Mouse (Mus musculus) lung, postnatal 0 days (tissue): Measurements from ENCODE around the gene Gm49345. TPM values are rescaled to one million over a fixed set of nuclear protein-coding genes. Genes with fewer than 3 reads are reported as not detected.
"Not testable (repeated sequence)": the region's sequence is repeated elsewhere in the genome, so short reads cannot be mapped to it uniquely, and the experiment has no call there.

ENCODE experiments used
- ATAC-seq: fragments of 200-750 bp; cut with Nextera tagmentation; 2 replicates; pipeline ENCODE4 v1.8.0; 2017; ENCODE audit warnings: moderate library complexity
- DNase-seq: peaks from one replicate; pipeline ENCODE4 v3.0.0-alpha.2; 2016; ENCODE audit warnings: low spot score
- H3K27ac ChIP-seq: fragments of 300-500 bp; sonication (generic); 2 replicates; pipeline ENCODE4 v1.5.1; 2014; ENCODE audit warnings: antibody characterized with exemption, mild to moderate bottlenecking, low read length, mixed read lengths
- H3K27me3 ChIP-seq: fragments of 300-500 bp; sonication (generic); replicated peaks from 2 replicates; pipeline ENCODE4 v1.6.1; 2014; ENCODE audit warnings: low read length, mixed read lengths; ENCODE audit not compliant: insufficient read depth
- H3K36me3 ChIP-seq: fragments of 300-500 bp; sonication (generic); 2 replicates; pipeline ENCODE4 v1.6.1; 2014; ENCODE audit warnings: low read length, mixed read lengths; ENCODE audit not compliant: insufficient read depth
- H3K4me1 ChIP-seq: fragments of 300-500 bp; sonication (generic); 2 replicates; pipeline ENCODE4 v1.6.1; 2014; ENCODE audit warnings: antibody characterized with exemption, low read depth, low read length, mixed read lengths; ENCODE audit not compliant: insufficient read depth
- H3K4me2 ChIP-seq: fragments of 300-500 bp; sonication (generic); replicated peaks from 2 replicates; pipeline ENCODE4 v1.6.1; 2014; ENCODE audit warnings: low read depth, mild to moderate bottlenecking, low read length, moderate library complexity, mixed read lengths
- H3K4me3 ChIP-seq: fragments of 300-500 bp; sonication (generic); 2 replicates; pipeline ENCODE4 v1.5.1; 2014; ENCODE audit warnings: low read depth, low read length
- H3K9ac ChIP-seq: fragments of 300-500 bp; sonication (generic); replicated peaks from 2 replicates; pipeline ENCODE4 v1.6.1; 2014; ENCODE audit warnings: low read depth, mild to moderate bottlenecking
- H3K9me3 ChIP-seq: fragments of 300-500 bp; sonication (generic); 2 replicates; pipeline ENCODE4 v1.6.1; 2016; ENCODE audit warnings: low read length, mixed read lengths
- CTCF ChIP-seq: IDR thresholded peaks from 2 replicates; pipeline ENCODE4 v1.5.1; 2016; ENCODE audit warnings: antibody characterized with exemption, mild to moderate bottlenecking
- EP300 ChIP-seq: IDR thresholded peaks from 2 replicates; pipeline ENCODE4 v1.6.1; 2016; ENCODE audit warnings: antibody characterized with exemption, mild to moderate bottlenecking, control low read depth
- WGBS: fragments of 180-500 bp; shearing (Covaris S2); extraction: QIAGEN DNeasy Blood & Tissue Kit; methylation state at CpG from one replicate; pipeline ENCODE4 v1.1.7; 2014; 5-methylcytosine and 5-hydroxymethylcytosine counted together
- polyA plus RNA-seq: library from polyadenylated mRNA; unstranded; fragments of >200 nt; fragmentation: Nextera tagmentation; extraction: Ambion mirVana; gene quantifications from 2 replicates; pipeline ENCODE4 v1.2.1, GENCODE M21; 2015

Gm49345 gene
- not detected in 2 replicates for polyA plus RNA-seq

- Histone ChIP-seq H3K4me3 (peak within 1 kb of the TSS; percentile 89), H3K27me3 (no peaks in the 10 kb centered on the region), H3K9me3 (no peaks in the 10 kb centered on the region), H3K4me2 (peak within 1 kb of the TSS; percentile 52), H3K9ac (peak within 1 kb of the TSS; percentile 66), H3K36me3 (no peaks in the 10 kb centered on the region), H3K4me1 (no peaks in the 10 kb centered on the region), H3K27ac (peak within 1 kb of the TSS; percentile 75)
- WGBS = under 1% methylated on average over 19 of the region's 19 CpGs
- DNase-seq (peak; percentile 98), ATAC-seq (peak; percentile 100)
- TF ChIP-seq EP300 = peak; percentile 52
- TF ChIP-seq CTCF = peak; percentile 80
These were observed at the start of gene Gm49345, which contains the start of gene Zfp729a for GRCm38 (mm10) chr13:67637294-67638007. Gm49345 (minus strand) TSS chr13:67637769. Zfp729a (minus strand) TSS chr13:67637791.

GRCm38 (mm10) chr13:67686971-67687370, 49.4 kb upstream of the Gm49345 start, which contains the start of gene Zfp738:
Zfp738 (minus strand) TSS chr13:67687071.
- H3K36me3 ChIP-seq = no peaks in the 10 kb centered on the region
- no peaks in the 10 kb centered on the region for H3K9me3 ChIP-seq
- DNase-seq (no peak), ATAC-seq (no peak)
- H3K9ac ChIP-seq = no peak within 1 kb of the TSS
- no peaks in the 10 kb centered on the region for H3K27me3 ChIP-seq
- H3K4me1 ChIP-seq = no peaks in the 10 kb centered on the region
- no peak within 1 kb of the TSS for H3K4me3 ChIP-seq
- no peak within 1 kb of the TSS for H3K4me2 ChIP-seq
- TF ChIP-seq CTCF (no peak), EP300 (no peak)
- WGBS = 72% methylated on average over 4 of the region's 4 CpGs
- no peak within 1 kb of the TSS for H3K27ac ChIP-seq

- peak; percentile 66 for ATAC-seq
- not testable (repeated sequence) for H3K36me3 ChIP-seq, H3K4me1 ChIP-seq, H3K27me3 ChIP-seq, H3K9me3 ChIP-seq, H3K27ac ChIP-seq
- peak; percentile 32 for DNase-seq
- Histone ChIP-seq H3K4me2 (peak overlapping the region; percentile 73), H3K9ac (peak overlapping the region; percentile 73; the same call in 1 of the 2 replicates), H3K4me3 (peak overlapping the region; percentile 68; the same call in 1 of the 2 replicates)
- WGBS = 53% methylated on average over 2 of the region's 2 CpGs
These were observed 46.3 kb upstream of the Gm49345 start for GRCm38 (mm10) chr13:67683841-67684240.

GRCm38 (mm10) chr13:67682959-67683735, 45.6 kb upstream of the Gm49345 start:
- peak; percentile 100 for ATAC-seq
- H3K27ac ChIP-seq = not testable (repeated sequence)

GRCm38 (mm10) chr13:67674902-67675301, 37.3 kb upstream of the Gm49345 start:
- Histone ChIP-seq H3K9me3 (no peaks in the 10 kb centered on the region), H3K4me2 (no peak overlapping the region), H3K36me3 (no peaks in the 10 kb centered on the region; the same call in 1 of the 2 replicates), H3K9ac (no peak overlapping the region), H3K27ac (no peak overlapping the region), H3K27me3 (no peaks in the 10 kb centered on the region), H3K4me3 (no peak overlapping the region), H3K4me1 (no peaks in the 10 kb centered on the region)
- ATAC-seq (no peak), DNase-seq (no peak)
- TF ChIP-seq EP300 (no peak), CTCF (no peak)
- 84% methylated on average over 2 of the region's 2 CpGs for WGBS

More at GRCm38 (mm10) chr13:67682959-67683735, 45.6 kb upstream of the Gm49345 start:
- TF ChIP-seq EP300 (peak; percentile 56), CTCF (peak; percentile 19; the same call in 1 of the 2 replicates)
- Histone ChIP-seq H3K4me2 (peak overlapping the region; percentile 73), H3K4me3 (peak overlapping the region; percentile 68), H3K9ac (peak overlapping the region; percentile 73)
- not testable (repeated sequence) for H3K36me3 ChIP-seq, H3K27me3 ChIP-seq, H3K9me3 ChIP-seq, H3K4me1 ChIP-seq
- peak; percentile 96 for DNase-seq
- WGBS = 11% methylated on average over 16 of the region's 16 CpGs

- no peak for TF ChIP-seq CTCF
- no peak for TF ChIP-seq EP300
- no peak overlapping the region for H3K4me2 ChIP-seq
- H3K9ac ChIP-seq = no peak overlapping the region
- no peaks in the 10 kb centered on the region for H3K36me3 ChIP-seq
- no peaks in the 10 kb centered on the region for H3K27me3 ChIP-seq
- no peaks in the 10 kb centered on the region for H3K4me1 ChIP-seq
- no peak overlapping the region for H3K27ac ChIP-seq
- no peak for DNase-seq
- 48% methylated on average over 3 of the region's 3 CpGs for WGBS
- ATAC-seq = no peak
- H3K4me3 ChIP-seq = no peak overlapping the region
- no peaks in the 10 kb centered on the region for H3K9me3 ChIP-seq
These were observed 14.9 kb upstream of the Gm49345 start for GRCm38 (mm10) chr13:67652496-67652895.
